Mouse (Mus musculus) ovary, adult 18-20 months (tissue): ENCODE results near the gene Abca2.

Source experiments
- DNase-seq: peaks from one replicate; pipeline ENCODE4 v3.0.0; 2022; ENCODE audit warnings: low spot score, mixed read lengths

The Abca2 gene

DNA sequence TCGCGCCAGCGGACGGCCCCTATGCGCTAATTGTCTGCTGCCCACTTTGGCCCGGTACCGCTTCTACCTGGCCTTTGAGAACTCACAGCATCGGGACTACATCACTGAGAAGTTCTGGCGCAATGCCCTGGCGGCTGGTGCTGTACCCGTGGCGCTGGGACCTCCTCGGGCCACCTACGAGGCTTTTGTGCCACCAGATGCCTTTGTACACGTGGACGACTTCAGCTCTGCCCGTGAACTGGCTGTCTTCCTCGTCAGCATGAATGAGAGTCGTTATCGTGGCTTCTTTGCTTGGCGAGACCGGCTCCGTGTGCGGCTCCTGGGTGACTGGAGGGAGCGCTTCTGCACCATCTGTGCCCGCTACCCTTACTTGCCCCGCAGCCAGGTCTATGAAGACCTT is 3.0 kb upstream of the Abca2 start:
- DNase-seq: no peak

- DNase-seq: no peak
Measured at GRCm38 (mm10) chr2:25426721-25427191, 1.7 kb upstream of the Abca2 start.

GRCm38 (mm10) chr2:25427256-25427655 is 1.2 kb upstream of the Abca2 start:
- DNase-seq: no peak

- DNase-seq: no peak
Measured at GRCm38 (mm10) chr2:25429435-25430180, 1.1 kb downstream of the Abca2 start.

GRCm38 (mm10) chr2:25430395-25431233 is 2.1 kb downstream of the Abca2 start:
- no peak for DNase-seq

GRCm38 (mm10) chr2:25431308-25431855 is 2.9 kb downstream of the Abca2 start:
- no peak for DNase-seq

DNA sequence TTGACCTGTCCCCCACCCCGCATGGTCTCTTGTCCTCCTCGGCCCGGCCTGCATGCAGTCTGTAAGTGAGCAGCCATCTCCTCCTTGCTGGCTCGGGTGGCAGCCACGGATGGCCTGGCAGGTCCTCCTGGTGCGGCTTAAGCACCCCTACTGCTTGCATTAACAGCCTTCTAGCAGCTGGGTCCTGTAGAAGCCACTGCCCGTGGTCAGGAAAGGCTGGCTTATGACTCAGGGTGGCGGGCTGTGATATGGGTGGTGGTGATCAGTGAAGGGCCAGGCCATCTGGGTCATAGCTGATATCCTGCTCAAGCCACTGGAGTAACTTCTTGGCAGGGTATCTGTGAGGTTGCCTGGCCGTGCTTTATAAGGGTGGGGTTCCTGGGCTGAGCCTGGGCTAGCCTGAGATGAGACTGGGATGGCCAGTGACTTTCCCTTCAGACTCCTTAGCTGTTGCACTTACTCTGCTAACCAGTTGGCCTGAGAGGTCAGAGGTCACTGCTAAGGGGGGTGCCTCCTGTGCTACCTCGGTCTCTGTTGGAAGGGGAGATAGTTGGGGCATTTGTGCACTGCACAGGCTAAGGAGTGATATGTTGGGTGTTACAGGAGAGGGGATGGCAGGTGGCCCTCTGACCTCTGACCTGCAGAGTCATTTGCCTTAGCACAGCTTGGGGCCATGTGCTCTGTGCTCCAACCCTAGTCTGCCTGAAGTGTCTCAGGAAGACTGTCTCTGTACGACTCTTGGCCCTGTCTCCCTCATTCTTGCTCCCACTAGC is 4.0 kb downstream of the Abca2 start:
- DNase-seq: no peak

- DNase-seq: no peak
Measured at GRCm38 (mm10) chr2:25433101-25433500, 4.6 kb downstream of the Abca2 start.

DNA sequence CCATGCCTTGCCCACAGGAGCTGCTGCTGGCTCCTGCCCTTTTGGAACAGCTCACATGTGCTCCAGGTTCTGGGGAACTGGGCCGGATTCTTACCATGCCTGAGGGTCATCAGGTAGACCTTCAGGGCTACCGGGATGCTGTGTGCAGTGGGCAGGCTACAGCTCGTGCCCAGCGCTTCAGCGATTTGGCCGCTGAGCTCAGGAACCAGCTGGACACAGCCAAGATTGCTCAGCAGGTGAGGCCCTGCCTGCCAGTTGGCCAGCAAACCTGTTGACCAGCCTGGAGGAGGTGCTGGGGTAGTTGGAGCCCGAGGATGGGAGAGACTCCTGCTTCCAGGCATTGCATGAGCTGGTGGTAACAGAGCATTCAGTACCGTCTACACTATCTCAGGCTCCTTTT is 5.8 kb downstream of the Abca2 start:
- DNase-seq: no peak

DNA sequence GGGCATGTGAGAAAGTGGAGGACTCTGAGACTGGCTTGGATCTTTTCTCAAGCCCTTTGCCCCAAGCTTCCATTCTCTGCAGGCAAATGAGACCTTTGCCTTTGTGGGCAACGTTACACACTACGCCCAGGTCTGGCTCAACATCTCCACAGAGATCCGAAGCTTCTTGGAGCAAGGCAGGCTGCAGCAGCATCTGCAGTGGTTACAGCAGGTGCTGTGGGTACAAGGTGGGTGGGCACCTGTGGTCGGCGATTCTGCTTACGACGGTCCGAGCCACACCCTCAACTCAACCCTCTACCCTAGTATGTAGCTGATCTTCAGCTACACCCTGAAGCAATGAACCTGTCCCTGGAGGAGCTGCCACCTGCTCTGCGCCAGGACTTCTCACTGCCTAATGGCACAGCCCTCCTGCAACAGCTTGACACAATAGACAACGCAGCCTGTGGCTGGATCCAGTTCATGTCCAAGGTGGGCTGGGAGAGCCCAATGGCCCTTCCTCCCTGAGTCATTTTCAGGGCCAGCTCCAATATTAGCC is 7.8 kb downstream of the Abca2 start:
- DNase-seq: no peak

- no peak for DNase-seq
Measured at GRCm38 (mm10) chr2:25441067-25441466, 12.6 kb downstream of the Abca2 start.

GRCm38 (mm10) chr2:25442682-25443081 is 14.2 kb downstream of the Abca2 start:
- no peak for DNase-seq

- DNase-seq: no peak
Measured at GRCm38 (mm10) chr2:25450853-25451647, 22.5 kb downstream of the Abca2 start.

GRCm38 (mm10) chr2:25452951-25453350 is 24.4 kb downstream of the Abca2 start:
- no peak for DNase-seq

DNA sequence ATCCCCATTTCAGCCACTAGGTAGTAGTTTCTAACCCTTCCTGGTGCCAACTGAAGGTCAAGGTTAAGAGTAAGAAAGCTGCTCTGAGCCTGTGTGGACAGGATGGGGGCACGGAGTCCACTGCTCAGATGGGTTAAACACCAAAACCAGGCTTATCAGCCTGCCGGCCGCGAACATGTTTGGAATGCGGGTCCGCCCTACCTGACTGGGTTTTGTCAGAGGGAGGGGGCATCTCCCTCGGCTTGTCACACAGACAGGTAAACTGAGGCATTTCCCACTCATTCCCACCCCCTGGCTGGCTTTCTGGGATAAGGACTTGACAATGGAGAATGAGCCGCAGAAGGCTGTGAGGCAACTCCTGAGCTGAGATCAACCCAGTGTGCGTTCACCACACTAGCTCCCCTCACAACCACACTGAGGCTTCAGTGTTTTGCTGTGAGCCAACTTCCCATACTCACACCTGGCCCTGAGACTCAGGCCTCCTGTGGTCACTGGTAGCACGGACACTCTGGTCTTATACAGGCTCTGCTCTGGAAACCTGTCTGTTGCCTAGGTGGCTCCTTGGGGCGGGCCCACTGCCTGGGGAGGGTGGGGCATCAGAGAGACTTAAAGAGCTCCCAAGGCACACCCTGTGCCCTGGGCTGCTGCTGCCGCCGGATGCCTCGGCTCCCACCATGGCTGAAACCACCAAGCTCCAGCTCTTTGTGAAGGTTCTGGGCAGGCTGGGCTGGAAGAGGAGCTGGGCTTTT is 27.9 kb downstream of the Abca2 start, which contains the start of gene Clic3:
Gene Clic3, plus strand, starts transcription at position 634 of the 749 bp plus-strand sequence.
- no peak for DNase-seq

DNA sequence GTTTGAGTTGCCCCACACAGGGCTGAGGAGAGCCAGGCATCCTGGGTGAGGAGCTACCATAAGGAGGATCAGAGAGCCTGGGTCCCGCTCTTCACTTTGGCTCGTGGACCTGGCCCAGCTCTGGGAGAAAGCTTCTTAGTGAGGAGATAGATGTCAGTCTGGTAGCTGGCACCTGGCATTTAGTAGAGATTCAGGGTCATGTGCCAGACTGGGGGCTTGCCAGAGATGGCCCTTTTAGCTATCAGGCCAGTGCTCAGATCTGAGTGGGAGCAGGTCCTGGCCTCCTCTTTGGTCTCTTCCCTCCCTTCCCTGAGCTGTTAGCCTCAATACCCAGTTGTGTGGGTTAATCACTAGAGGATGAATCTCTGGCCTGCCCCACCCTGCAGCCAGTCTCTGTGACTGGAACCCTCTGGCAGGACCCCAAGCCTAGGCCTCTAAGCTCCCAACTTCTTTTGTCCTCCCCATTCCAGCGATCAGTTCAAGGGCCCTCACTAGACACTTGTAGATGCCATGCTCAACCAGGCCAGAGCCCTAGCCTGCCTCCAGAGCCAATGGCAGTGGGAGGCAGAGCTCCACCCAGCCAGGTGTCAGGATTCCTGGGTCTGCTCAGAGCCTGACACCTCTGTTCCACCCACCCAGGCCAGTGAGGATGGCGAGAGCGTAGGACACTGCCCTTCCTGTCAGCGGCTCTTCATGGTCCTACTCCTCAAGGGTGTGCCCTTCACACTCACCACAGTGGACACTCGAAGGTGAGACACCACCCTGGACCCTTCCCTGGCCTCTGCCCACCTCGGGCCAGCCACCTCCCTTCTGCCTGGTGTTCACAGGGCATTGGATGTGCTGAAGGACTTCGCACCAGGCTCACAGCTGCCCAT is 28.8 kb downstream of the Abca2 start:
- no peak for DNase-seq

- DNase-seq: no peak
Measured at GRCm38 (mm10) chr2:25458911-25459310, 30.4 kb downstream of the Abca2 start.

- DNase-seq: no peak
Measured at GRCm38 (mm10) chr2:25460135-25460534, 31.6 kb downstream of the Abca2 start.
